Mouse (Mus musculus) hindbrain, embryonic 16.5 days (tissue): ENCODE data around the gene Pef1. TPM values are rescaled to one million over a fixed set of nuclear protein-coding genes. Genes with fewer than 3 reads are reported as not detected.

Experiments used
- ATAC-seq: fragments of 200-750 bp; cut with Nextera tagmentation; 2 replicates; pipeline ENCODE4 v1.8.0; 2017; ENCODE audit warnings: moderate TSS enrichment, moderate library complexity
- H3K27ac ChIP-seq: fragments of 300-500 bp; sonication (generic); 2 replicates; pipeline ENCODE4 v1.5.1; 2014; ENCODE audit warnings: low read depth, mild to moderate bottlenecking, control low read depth, low read length, moderate library complexity
- H3K27me3 ChIP-seq: fragments of 300-500 bp; sonication (generic); replicated peaks from 2 replicates; pipeline ENCODE4 v1.6.1; 2014; ENCODE audit warnings: low read length; ENCODE audit not compliant: control insufficient read depth, insufficient read depth
- H3K36me3 ChIP-seq: fragments of 300-500 bp; sonication (generic); 2 replicates; pipeline ENCODE4 v1.6.1; 2014; ENCODE audit warnings: mild to moderate bottlenecking, low read length, moderate library complexity, mixed read lengths; ENCODE audit not compliant: control insufficient read depth, insufficient read depth
- H3K4me1 ChIP-seq: fragments of 300-500 bp; sonication (generic); 2 replicates; pipeline ENCODE4 v1.6.1; 2014; ENCODE audit warnings: low read depth, low read length; ENCODE audit not compliant: control insufficient read depth, insufficient read depth
- H3K4me2 ChIP-seq: fragments of 300-500 bp; sonication (generic); 2 replicates; pipeline ENCODE4 v1.6.1; 2014; ENCODE audit warnings: mild to moderate bottlenecking, low read length, control low read depth, moderate library complexity
- H3K4me3 ChIP-seq: fragments of 300-500 bp; sonication (generic); 2 replicates; pipeline ENCODE4 v1.5.1; 2014; ENCODE audit warnings: mild to moderate bottlenecking, low read length, control low read depth, moderate library complexity
- H3K9ac ChIP-seq: fragments of 300-500 bp; sonication (generic); 2 replicates; pipeline ENCODE4 v1.6.1; 2014; ENCODE audit warnings: low read depth, mild to moderate bottlenecking, control low read depth, low read length, moderate library complexity
- H3K9me3 ChIP-seq: fragments of 300-500 bp; sonication (generic); 2 replicates; pipeline ENCODE4 v1.6.1; 2014; ENCODE audit warnings: mild to moderate bottlenecking, low read length, moderate library complexity; ENCODE audit not compliant: control insufficient read depth
- WGBS: fragments of 180-500 bp; shearing (Covaris S2); extraction: QIAGEN DNeasy Blood & Tissue Kit; methylation state at CpG from one replicate; pipeline ENCODE4 v1.1.7; 2014; 5-methylcytosine and 5-hydroxymethylcytosine counted together
- polyA plus RNA-seq: library from polyadenylated mRNA; unstranded; fragments of >200 nt; fragmentation: Nextera tagmentation; extraction: Ambion mirVana; gene quantifications from 2 replicates; pipeline ENCODE4 v1.2.1, GENCODE M21; 2015

Pef1 gene
- 69.0 and 71.3 TPM in 2 replicates for polyA plus RNA-seq

DNA sequence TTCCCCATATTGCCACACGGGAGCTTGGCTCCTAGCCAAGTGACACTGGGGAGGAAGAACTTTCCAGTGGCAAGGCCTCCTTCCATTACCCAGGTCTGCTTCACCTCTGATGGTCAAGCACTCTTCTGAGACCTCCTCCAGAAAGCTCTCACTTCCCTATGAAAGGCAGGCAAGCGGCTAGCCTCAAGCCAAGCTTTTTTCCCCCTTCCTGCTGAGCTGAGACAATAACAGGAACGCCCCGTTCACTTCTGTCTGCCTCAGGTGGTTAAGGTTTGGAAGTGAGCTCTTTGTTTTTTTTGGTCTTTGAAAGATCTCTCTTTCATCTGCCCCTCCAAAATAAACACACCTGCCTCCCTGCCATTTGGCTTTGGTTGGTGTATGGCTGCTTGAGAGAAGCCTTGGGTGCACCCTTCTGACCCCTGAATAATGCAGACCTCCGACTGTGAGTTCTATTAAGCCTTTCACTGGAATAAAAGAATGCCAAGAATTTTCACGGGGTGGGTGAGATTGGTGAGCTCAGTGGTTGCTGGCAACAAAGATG, at the start of gene Pef1:
TSS of gene Pef1 (plus strand) at position 448 of the 541 bp plus-strand sequence.
- Histone ChIP-seq H3K9ac (no peak within 1 kb of the TSS), H3K9me3 (no peaks in the 10 kb centered on the region), H3K4me2 (no peak within 1 kb of the TSS), H3K27ac (no peak within 1 kb of the TSS), H3K4me1 (peaks cover 6% of the 10 kb centered on the region), H3K36me3 (no peaks in the 10 kb centered on the region), H3K27me3 (no peaks in the 10 kb centered on the region; the same call in 1 of the 2 replicates), H3K4me3 (no peak within 1 kb of the TSS)
- WGBS = 3% methylated on average over 6 of the region's 6 CpGs
- ATAC-seq = no peak

DNA sequence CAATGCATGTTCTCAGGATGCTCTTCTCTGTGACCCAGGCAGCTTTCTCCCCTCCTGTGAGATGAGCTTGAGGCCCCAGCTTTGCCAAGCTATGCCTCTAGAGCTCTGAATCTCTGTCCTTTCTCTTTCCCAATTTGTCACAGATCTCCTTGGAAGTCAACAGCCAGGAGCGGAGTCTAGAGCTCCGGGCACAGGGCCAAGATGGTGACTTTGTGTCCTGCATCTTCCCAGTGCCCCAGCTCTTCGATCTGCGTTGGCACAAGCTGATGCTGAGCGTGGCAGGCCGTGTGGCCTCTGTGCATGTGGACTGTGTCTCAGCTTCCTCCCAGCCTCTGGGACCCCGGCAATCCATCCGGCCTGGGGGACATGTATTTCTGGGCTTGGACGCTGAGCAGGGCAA, 49.2 kb upstream of the Pef1 start:
- 60% methylated on average over 9 of the region's 9 CpGs for WGBS
- Histone ChIP-seq H3K4me2 (no peak overlapping the region), H3K9ac (no peak overlapping the region), H3K9me3 (no peaks in the 10 kb centered on the region), H3K27ac (no peak overlapping the region), H3K4me1 (peaks cover 25% of the 10 kb centered on the region), H3K27me3 (peaks cover 2% of the 10 kb centered on the region; the same call in 1 of the 2 replicates), H3K36me3 (no peaks in the 10 kb centered on the region), H3K4me3 (no peak overlapping the region)
- ATAC-seq = no peak

- H3K27ac ChIP-seq = peak overlapping the region; percentile 69
- H3K4me3 ChIP-seq = no peak overlapping the region
- H3K9ac ChIP-seq = no peak overlapping the region
- H3K4me2 ChIP-seq = no peak overlapping the region
- no peaks in the 10 kb centered on the region for H3K27me3 ChIP-seq
- ATAC-seq = peak; percentile 71
- H3K4me1 ChIP-seq = peaks cover 23% of the 10 kb centered on the region
- 55% methylated on average over 1 of the region's 1 CpGs for WGBS
- H3K36me3 ChIP-seq = no peaks in the 10 kb centered on the region
- no peaks in the 10 kb centered on the region for H3K9me3 ChIP-seq
These were observed 47.6 kb upstream of the Pef1 start for GRCm38 (mm10) chr4:130054727-130055126.

DNA sequence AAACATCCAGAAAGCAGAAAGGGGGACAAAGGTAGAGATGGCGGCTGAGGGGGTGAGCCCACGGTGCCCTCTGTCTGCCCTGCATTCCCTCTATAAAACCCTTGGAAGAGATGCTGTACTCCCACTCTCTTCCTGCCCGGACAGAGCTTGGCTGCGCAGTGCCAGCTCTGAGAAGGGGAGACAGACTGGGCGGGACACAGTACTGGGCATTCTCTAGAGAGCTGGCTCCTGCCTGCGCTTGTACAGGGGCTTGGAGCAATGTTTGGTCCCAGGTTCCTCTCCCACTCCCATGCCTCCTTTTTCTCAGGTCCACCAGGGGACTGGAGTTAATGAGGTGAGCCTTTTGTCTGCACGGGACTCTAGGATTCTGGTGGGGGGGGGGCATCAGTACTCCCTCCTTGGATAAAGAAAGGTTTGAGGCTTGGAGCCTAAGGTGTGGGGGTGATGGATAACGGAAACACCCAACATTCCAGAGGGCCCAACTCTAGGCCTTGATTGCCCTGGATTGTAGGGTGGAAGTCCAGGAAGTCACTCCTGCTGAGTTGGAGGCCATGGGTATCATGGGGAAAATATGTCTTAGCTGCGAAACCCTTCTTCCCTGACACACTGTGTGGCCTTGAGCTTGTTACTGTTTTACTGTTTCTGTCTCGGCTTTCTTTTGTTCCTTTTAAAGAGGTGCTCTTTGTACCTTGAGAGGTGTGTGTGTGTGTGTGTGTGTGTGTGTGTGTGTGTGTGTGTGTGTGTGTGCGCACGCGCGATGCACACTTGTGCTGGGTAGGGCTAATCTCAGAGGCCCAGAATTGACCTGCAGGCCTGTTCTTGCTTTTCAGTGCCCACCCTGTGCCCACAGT, 47.0 kb upstream of the Pef1 start:
- 65% methylated on average over 14 of the region's 14 CpGs for WGBS
- no peak overlapping the region for H3K4me3 ChIP-seq
- no peak overlapping the region for H3K9ac ChIP-seq
- no peaks in the 10 kb centered on the region for H3K27me3 ChIP-seq
- H3K4me1 ChIP-seq = peaks cover 20% of the 10 kb centered on the region
- no peak overlapping the region for H3K4me2 ChIP-seq
- ATAC-seq = peak; percentile 64
- no peaks in the 10 kb centered on the region for H3K9me3 ChIP-seq
- H3K27ac ChIP-seq = peak overlapping the region; percentile 69
- no peaks in the 10 kb centered on the region for H3K36me3 ChIP-seq

- Histone ChIP-seq H3K36me3 (no peaks in the 10 kb centered on the region), H3K4me1 (peaks cover 20% of the 10 kb centered on the region), H3K27me3 (no peaks in the 10 kb centered on the region), H3K9me3 (no peaks in the 10 kb centered on the region), H3K4me3 (no peak overlapping the region), H3K27ac (peak overlapping the region; percentile 69), H3K4me2 (no peak overlapping the region), H3K9ac (peak overlapping the region; percentile 35; the same call in 1 of the 2 replicates)
- peak; percentile 55 for ATAC-seq
- 53% methylated on average over 3 of the region's 3 CpGs for WGBS
These were observed 46.4 kb upstream of the Pef1 start for GRCm38 (mm10) chr4:130056011-130056322.

DNA sequence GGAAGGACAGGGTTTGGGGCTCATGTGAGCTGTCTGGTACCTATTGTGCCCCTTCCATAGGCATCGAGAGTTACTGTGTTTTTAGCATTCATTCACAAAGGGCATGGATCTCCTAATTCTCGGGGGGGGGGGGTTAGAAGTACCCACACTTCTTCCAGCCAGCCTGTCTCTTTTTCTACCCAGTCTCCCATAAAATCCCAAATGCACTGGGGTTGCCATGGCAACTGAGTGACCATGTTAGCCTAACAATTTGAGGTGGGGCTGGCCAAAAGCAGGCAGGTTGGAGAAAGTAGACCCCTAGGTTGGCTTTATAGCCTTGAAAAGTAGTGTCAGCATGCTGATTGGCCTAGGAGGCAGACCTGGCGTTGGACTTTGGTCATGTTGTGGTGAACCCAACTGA, 45.9 kb upstream of the Pef1 start:
- no peak overlapping the region for H3K9ac ChIP-seq
- no peaks in the 10 kb centered on the region for H3K36me3 ChIP-seq
- H3K27me3 ChIP-seq = no peaks in the 10 kb centered on the region
- ATAC-seq = no peak
- H3K4me1 ChIP-seq = peaks cover 20% of the 10 kb centered on the region
- no peaks in the 10 kb centered on the region for H3K9me3 ChIP-seq
- H3K27ac ChIP-seq = peak overlapping the region; percentile 69; the same call in 1 of the 2 replicates
- H3K4me2 ChIP-seq = no peak overlapping the region
- 57% methylated on average over 3 of the region's 3 CpGs for WGBS
- no peak overlapping the region for H3K4me3 ChIP-seq

- Histone ChIP-seq H3K9me3 (no peaks in the 10 kb centered on the region), H3K4me2 (no peak overlapping the region), H3K27ac (no peak overlapping the region), H3K27me3 (no peaks in the 10 kb centered on the region), H3K4me3 (no peak overlapping the region), H3K9ac (no peak overlapping the region), H3K36me3 (no peaks in the 10 kb centered on the region), H3K4me1 (peaks cover 4% of the 10 kb centered on the region; the same call in 1 of the 2 replicates)
- no peak for ATAC-seq
These were observed 41.4 kb upstream of the Pef1 start for GRCm38 (mm10) chr4:130060937-130061336.

- ATAC-seq = no peak
- 65% methylated on average over 7 of the region's 7 CpGs for WGBS
- H3K27me3 ChIP-seq = no peaks in the 10 kb centered on the region
- H3K36me3 ChIP-seq = no peaks in the 10 kb centered on the region
- no peak overlapping the region for H3K4me3 ChIP-seq
- H3K9ac ChIP-seq = no peak overlapping the region
- H3K9me3 ChIP-seq = no peaks in the 10 kb centered on the region
- no peak overlapping the region for H3K27ac ChIP-seq
- H3K4me2 ChIP-seq = no peak overlapping the region
- no peaks in the 10 kb centered on the region; the same call in 1 of the 2 replicates for H3K4me1 ChIP-seq
These were observed 39.2 kb upstream of the Pef1 start for GRCm38 (mm10) chr4:130063191-130063590.

- no peak overlapping the region for H3K9ac ChIP-seq
- H3K27ac ChIP-seq = no peak overlapping the region
- WGBS = 15% methylated on average over 8 of the region's 8 CpGs
- no peaks in the 10 kb centered on the region for H3K9me3 ChIP-seq
- H3K36me3 ChIP-seq = no peaks in the 10 kb centered on the region
- H3K4me1 ChIP-seq = no peaks in the 10 kb centered on the region; the same call in 1 of the 2 replicates
- no peak overlapping the region for H3K4me2 ChIP-seq
- no peaks in the 10 kb centered on the region for H3K27me3 ChIP-seq
- no peak overlapping the region for H3K4me3 ChIP-seq
- ATAC-seq = no peak
These were observed 35.5 kb upstream of the Pef1 start for GRCm38 (mm10) chr4:130066816-130067215.
